Mouse (Mus musculus): ENCODE results near the gene Dnah2. TPM values are rescaled to one million over a fixed set of nuclear protein-coding genes. Genes with fewer than 3 reads are reported as not detected.

Gene Dnah2
- polyA plus RNA-seq, 1 experiment from 2014 or later: 0.52 TPM

- Histone ChIP-seq H3K27me3 (replicated peaks; ENCODE audit: control insufficient read depth, insufficient read depth, low read length) (peaks cover 12% of the 10 kb centered on the region), H3K27ac (ENCODE audit: low read depth, low read length) (no peak overlapping the region), H3K4me1 (replicated peaks; ENCODE audit: control insufficient read depth, insufficient read depth, low read length) (no peaks in the 10 kb centered on the region), H3K36me3 (ENCODE audit: control insufficient read depth, insufficient read depth, low read length) (no peaks in the 10 kb centered on the region), H3K4me2 (no peak overlapping the region), H3K9ac (ENCODE audit: low read depth, low read length) (no peak overlapping the region), H3K9me3 (ENCODE audit: control insufficient read depth, low read length) (no peaks in the 10 kb centered on the region), H3K4me3 (ENCODE audit: low read depth, low read length) (no peak overlapping the region)
- DNase-seq (ENCODE audit: low spot score) (no peak), ATAC-seq (replicated peaks; ENCODE audit: low FRiP score) (no peak)
- 79% methylated on average over 4 of the region's 4 CpGs for WGBS
Observed at GRCm38 (mm10) chr11:69528031-69528390, 20.9 kb downstream of the Dnah2 start.

GRCm38 (mm10) chr11:69527098-69528030 is 21.5 kb downstream of the Dnah2 start:
- Histone ChIP-seq H3K27ac (ENCODE audit: low read depth, low read length) (no peak overlapping the region), H3K9me3 (ENCODE audit: control insufficient read depth, low read length) (no peaks in the 10 kb centered on the region), H3K27me3 (replicated peaks; ENCODE audit: control insufficient read depth, insufficient read depth, low read length) (peaks cover 12% of the 10 kb centered on the region), H3K4me3 (ENCODE audit: low read depth, low read length) (0 out of 2 replicates have a peak overlapping the region, but pooled peaks have one; percentile 0), H3K36me3 (ENCODE audit: control insufficient read depth, insufficient read depth, low read length) (no peaks in the 10 kb centered on the region), H3K4me2 (peak overlapping the region; percentile 54), H3K9ac (ENCODE audit: low read depth, low read length) (0 out of 2 replicates have a peak overlapping the region, but pooled peaks have one; percentile 36), H3K4me1 (replicated peaks; ENCODE audit: control insufficient read depth, insufficient read depth, low read length) (no peaks in the 10 kb centered on the region)
- DNase-seq (ENCODE audit: low spot score): no peak
- 17% methylated on average over 30 of the region's 30 CpGs for WGBS
- no peak for ATAC-seq (replicated peaks; ENCODE audit: low FRiP score)

GRCm38 (mm10) chr11:69526631-69527030 is 22.3 kb downstream of the Dnah2 start:
- H3K4me3 ChIP-seq (ENCODE audit: low read depth, low read length): no peak overlapping the region
- no peaks in the 10 kb centered on the region for H3K9me3 ChIP-seq (ENCODE audit: control insufficient read depth, low read length)
- no peak for DNase-seq (ENCODE audit: low spot score)
- 58% methylated on average over 4 of the region's 4 CpGs for WGBS
- peaks cover 12% of the 10 kb centered on the region for H3K27me3 ChIP-seq (replicated peaks; ENCODE audit: control insufficient read depth, insufficient read depth, low read length)
- H3K9ac ChIP-seq (ENCODE audit: low read depth, low read length): no peak overlapping the region
- peaks cover 4% of the 10 kb centered on the region; the same call in 1 of the 2 replicates for H3K4me1 ChIP-seq (replicated peaks; ENCODE audit: control insufficient read depth, insufficient read depth, low read length)
- no peaks in the 10 kb centered on the region for H3K36me3 ChIP-seq (ENCODE audit: control insufficient read depth, insufficient read depth, low read length)
- no peak for ATAC-seq (replicated peaks; ENCODE audit: low FRiP score)
- no peak overlapping the region for H3K4me2 ChIP-seq
- H3K27ac ChIP-seq (ENCODE audit: low read depth, low read length): no peak overlapping the region

GRCm38 (mm10) chr11:69525661-69526060 is 23.2 kb downstream of the Dnah2 start:
- Histone ChIP-seq H3K4me3 (ENCODE audit: low read depth, low read length) (no peak overlapping the region), H3K4me1 (replicated peaks; ENCODE audit: control insufficient read depth, insufficient read depth, low read length) (peaks cover 14% of the 10 kb centered on the region), H3K27ac (ENCODE audit: low read depth, low read length) (no peak overlapping the region), H3K4me2 (no peak overlapping the region), H3K9ac (ENCODE audit: low read depth, low read length) (no peak overlapping the region), H3K27me3 (replicated peaks; ENCODE audit: control insufficient read depth, insufficient read depth, low read length) (peaks cover 12% of the 10 kb centered on the region), H3K36me3 (ENCODE audit: control insufficient read depth, insufficient read depth, low read length) (no peaks in the 10 kb centered on the region), H3K9me3 (ENCODE audit: control insufficient read depth, low read length) (no peaks in the 10 kb centered on the region)
- 78% methylated on average over 9 of the region's 9 CpGs for WGBS
- ATAC-seq (replicated peaks; ENCODE audit: low FRiP score) (no peak), DNase-seq (ENCODE audit: low spot score) (no peak)

- WGBS: 84% methylated on average over 4 of the region's 4 CpGs
- Histone ChIP-seq H3K9me3 (ENCODE audit: control insufficient read depth, low read length) (no peaks in the 10 kb centered on the region), H3K9ac (ENCODE audit: low read depth, low read length) (no peak overlapping the region), H3K27me3 (replicated peaks; ENCODE audit: control insufficient read depth, insufficient read depth, low read length) (peaks cover 9% of the 10 kb centered on the region), H3K36me3 (ENCODE audit: control insufficient read depth, insufficient read depth, low read length) (no peaks in the 10 kb centered on the region), H3K4me3 (ENCODE audit: low read depth, low read length) (no peak overlapping the region), H3K27ac (ENCODE audit: low read depth, low read length) (no peak overlapping the region), H3K4me1 (replicated peaks; ENCODE audit: control insufficient read depth, insufficient read depth, low read length) (peaks cover 14% of the 10 kb centered on the region), H3K4me2 (no peak overlapping the region)
- DNase-seq (ENCODE audit: low spot score) (no peak), ATAC-seq (replicated peaks; ENCODE audit: low FRiP score) (no peak)
Observed at GRCm38 (mm10) chr11:69523651-69524050, 25.3 kb downstream of the Dnah2 start.

- DNase-seq (ENCODE audit: low spot score): no peak
- Histone ChIP-seq H3K36me3 (ENCODE audit: control insufficient read depth, insufficient read depth, low read length) (no peaks in the 10 kb centered on the region), H3K9me3 (ENCODE audit: control insufficient read depth, low read length) (no peaks in the 10 kb centered on the region), H3K4me1 (replicated peaks; ENCODE audit: control insufficient read depth, insufficient read depth, low read length) (peaks cover 14% of the 10 kb centered on the region), H3K9ac (ENCODE audit: low read depth, low read length) (no peak overlapping the region), H3K4me3 (ENCODE audit: low read depth, low read length) (no peak overlapping the region), H3K4me2 (no peak overlapping the region), H3K27ac (ENCODE audit: low read depth, low read length) (no peak overlapping the region), H3K27me3 (replicated peaks; ENCODE audit: control insufficient read depth, insufficient read depth, low read length) (peaks cover 2% of the 10 kb centered on the region; the same call in 1 of the 2 replicates)
- 56% methylated on average over 9 of the region's 9 CpGs for WGBS
- peak; percentile 39; the same call in 1 of the 2 replicates for ATAC-seq (replicated peaks; ENCODE audit: low FRiP score)
Observed at GRCm38 (mm10) chr11:69521526-69522149, 27.3 kb downstream of the Dnah2 start.

GRCm38 (mm10) chr11:69519976-69520375 is 28.9 kb downstream of the Dnah2 start:
- Histone ChIP-seq H3K9me3 (ENCODE audit: control insufficient read depth, low read length) (no peaks in the 10 kb centered on the region), H3K4me1 (replicated peaks; ENCODE audit: control insufficient read depth, insufficient read depth, low read length) (peaks cover 14% of the 10 kb centered on the region), H3K4me2 (no peak overlapping the region), H3K27ac (ENCODE audit: low read depth, low read length) (no peak overlapping the region), H3K27me3 (replicated peaks; ENCODE audit: control insufficient read depth, insufficient read depth, low read length) (peaks cover 6% of the 10 kb centered on the region; the same call in 1 of the 2 replicates), H3K36me3 (ENCODE audit: control insufficient read depth, insufficient read depth, low read length) (no peaks in the 10 kb centered on the region), H3K9ac (ENCODE audit: low read depth, low read length) (no peak overlapping the region), H3K4me3 (ENCODE audit: low read depth, low read length) (no peak overlapping the region)
- DNase-seq (ENCODE audit: low spot score) (no peak), ATAC-seq (replicated peaks; ENCODE audit: low FRiP score) (no peak)
- WGBS: 77% methylated on average over 4 of the region's 4 CpGs

GRCm38 (mm10) chr11:69516661-69517060 is 32.2 kb downstream of the Dnah2 start:
- no peak overlapping the region for H3K9ac ChIP-seq (ENCODE audit: low read depth, low read length)
- DNase-seq (ENCODE audit: low spot score) (no peak), ATAC-seq (replicated peaks; ENCODE audit: low FRiP score) (no peak)
- H3K9me3 ChIP-seq (ENCODE audit: control insufficient read depth, low read length): no peaks in the 10 kb centered on the region
- H3K4me2 ChIP-seq: no peak overlapping the region
- H3K4me1 ChIP-seq (replicated peaks; ENCODE audit: control insufficient read depth, insufficient read depth, low read length): peaks cover 20% of the 10 kb centered on the region
- WGBS: 63% methylated on average over 3 of the region's 3 CpGs
- H3K36me3 ChIP-seq (ENCODE audit: control insufficient read depth, insufficient read depth, low read length): no peaks in the 10 kb centered on the region
- peaks cover 6% of the 10 kb centered on the region; the same call in 1 of the 2 replicates for H3K27me3 ChIP-seq (replicated peaks; ENCODE audit: control insufficient read depth, insufficient read depth, low read length)
- H3K4me3 ChIP-seq (ENCODE audit: low read depth, low read length): no peak overlapping the region
- H3K27ac ChIP-seq (ENCODE audit: low read depth, low read length): no peak overlapping the region
